Mouse (Mus musculus) CD4-positive, CD25-positive, alpha-beta regulatory T cell, adult 2 months (primary cell): ENCODE measurements around the gene Supt4a.

ENCODE experiments used
- DNase-seq: peaks from one replicate; pipeline ENCODE4 v3.0.0-alpha.2; 2012; ENCODE audit warnings: low read depth, low spot score

Gene Supt4a

DNA sequence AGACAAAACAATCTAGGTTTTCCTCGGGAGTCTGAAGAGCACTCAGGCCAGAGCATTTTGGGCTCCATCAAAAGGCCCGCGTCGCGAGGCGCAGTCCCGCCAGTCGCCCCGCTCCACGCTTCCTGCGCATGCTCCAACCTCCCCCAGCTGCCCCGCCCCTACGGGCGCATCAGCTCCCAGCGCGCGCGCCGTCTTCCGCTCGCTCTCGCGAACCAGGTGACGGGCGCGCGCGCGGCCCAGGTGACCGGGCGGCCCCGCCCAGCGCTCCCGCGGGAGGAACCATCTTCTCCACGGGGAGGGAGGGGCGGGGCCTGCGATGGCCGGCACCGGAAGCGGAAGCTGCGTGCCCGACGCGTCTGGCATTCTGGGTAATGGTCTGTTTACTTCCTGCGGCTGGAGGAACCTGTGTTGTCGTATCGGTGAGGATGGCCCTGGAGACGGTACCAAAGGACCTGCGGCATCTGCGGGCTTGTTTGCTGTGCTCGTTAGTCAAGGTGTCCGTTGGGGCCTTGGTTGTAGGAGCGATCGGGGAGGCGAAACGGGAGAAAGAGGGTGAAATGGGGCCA, at the start of gene Supt4a:
Gene Supt4a (plus strand): TSS at position 378 of the 566 bp plus-strand sequence.
- DNase-seq: peak; percentile 99

- DNase-seq: no peak
These were observed 48.7 kb upstream of the Supt4a start for GRCm38 (mm10) chr11:87688478-87689203.

DNA sequence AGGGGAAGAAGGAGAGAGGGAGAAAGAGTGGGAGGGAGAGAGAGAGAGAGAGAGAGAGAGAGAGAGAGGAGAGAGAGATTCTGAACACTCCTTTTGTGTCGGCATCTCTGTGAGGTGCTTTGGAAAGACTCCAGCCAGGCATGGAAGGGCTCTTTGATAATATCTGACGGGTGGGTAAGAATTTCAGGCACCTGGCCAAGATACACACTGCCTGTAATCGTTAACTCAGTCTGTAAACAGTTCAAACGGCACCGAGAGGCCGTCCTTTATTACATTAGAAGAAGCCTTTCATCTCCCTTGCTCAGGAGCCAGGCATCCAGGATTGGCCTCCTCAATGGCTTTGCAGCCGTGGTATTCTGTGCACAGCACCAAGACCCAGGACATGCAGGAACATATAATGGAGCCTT, 47.9 kb upstream of the Supt4a start:
- no peak for DNase-seq

GRCm38 (mm10) chr11:87690054-87690740, 47.2 kb upstream of the Supt4a start:
- peak; percentile 38 for DNase-seq

- DNase-seq: no peak
These were observed 40.1 kb upstream of the Supt4a start for GRCm38 (mm10) chr11:87697131-87697682.

GRCm38 (mm10) chr11:87698126-87698525, 39.2 kb upstream of the Supt4a start:
- DNase-seq: no peak

- DNase-seq: no peak
These were observed 36.2 kb upstream of the Supt4a start for GRCm38 (mm10) chr11:87701108-87701507.

DNA sequence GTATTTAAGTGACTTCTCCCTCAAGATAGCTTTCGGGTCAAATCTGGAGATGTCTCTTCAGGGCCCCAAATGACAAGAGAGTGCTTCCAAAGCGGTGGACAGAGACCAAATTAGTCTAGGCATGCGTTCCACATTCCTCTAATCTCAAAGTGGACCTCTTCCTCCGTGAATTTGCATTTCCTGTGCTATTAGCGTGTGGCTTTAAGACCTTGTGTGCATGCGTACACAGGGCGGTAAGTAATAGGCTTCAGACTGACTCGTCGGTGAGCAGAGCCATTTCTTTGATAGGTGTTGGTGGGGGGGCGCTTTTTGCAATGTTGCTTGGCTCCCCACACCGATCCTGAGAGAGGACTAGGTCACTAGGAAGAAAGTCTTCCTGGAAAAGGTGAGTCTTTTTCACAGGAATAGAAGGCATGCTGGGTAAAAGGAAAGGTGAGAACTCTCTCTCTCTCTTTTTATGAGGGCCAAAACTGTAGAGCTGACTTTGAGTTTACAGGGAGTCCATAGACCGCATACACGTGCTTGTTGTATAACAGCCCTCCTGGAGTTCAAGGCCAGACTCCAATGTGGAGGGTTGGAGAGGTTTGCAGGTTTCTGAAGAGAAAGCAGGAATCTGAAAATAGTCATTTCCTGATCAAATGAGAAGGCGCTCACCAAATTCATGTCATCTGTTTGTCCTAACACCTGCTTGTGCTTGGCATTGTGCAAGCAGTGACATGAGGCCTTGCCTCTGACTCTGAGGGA, 35.3 kb upstream of the Supt4a start:
- DNase-seq: no peak

DNA sequence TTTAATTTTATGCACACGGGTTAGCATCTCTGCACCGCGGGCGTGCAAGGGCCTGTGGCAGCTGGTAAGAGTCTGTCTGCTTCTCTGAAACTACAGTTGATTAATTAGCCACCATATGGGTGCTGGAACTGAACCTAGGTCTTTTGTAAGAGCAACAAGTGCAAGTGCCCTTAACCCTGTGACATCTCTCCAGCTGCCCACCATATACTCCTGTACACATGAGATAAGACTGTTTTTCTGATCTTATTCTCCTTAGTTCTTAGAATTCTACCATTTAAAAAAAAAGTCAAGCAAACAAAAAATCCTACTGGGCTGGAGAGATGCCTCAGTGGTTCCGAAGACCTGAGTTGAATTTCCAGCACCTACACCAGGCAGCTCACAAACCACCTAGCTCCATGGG, 33.7 kb upstream of the Supt4a start:
- DNase-seq: no peak

DNA sequence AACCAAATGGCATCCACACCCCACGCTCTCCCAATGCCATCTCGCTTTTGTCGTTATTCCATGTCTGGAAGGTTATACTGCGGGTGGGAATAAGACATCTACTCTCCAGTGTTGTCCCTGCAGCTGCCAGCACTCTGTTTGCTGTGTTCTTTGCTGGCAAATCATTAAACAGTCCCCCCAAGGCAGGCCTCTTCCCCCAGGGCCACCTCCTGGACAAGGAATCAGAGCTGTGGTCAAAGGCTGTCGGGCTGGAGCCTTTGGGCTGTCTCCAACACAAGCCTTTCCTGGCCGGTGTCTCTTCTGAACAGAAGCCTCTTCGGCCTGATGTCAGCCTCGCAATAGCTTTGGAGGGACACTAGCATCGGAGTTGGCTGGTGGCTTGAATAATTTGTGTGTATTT, 33.1 kb upstream of the Supt4a start:
- no peak for DNase-seq

DNA sequence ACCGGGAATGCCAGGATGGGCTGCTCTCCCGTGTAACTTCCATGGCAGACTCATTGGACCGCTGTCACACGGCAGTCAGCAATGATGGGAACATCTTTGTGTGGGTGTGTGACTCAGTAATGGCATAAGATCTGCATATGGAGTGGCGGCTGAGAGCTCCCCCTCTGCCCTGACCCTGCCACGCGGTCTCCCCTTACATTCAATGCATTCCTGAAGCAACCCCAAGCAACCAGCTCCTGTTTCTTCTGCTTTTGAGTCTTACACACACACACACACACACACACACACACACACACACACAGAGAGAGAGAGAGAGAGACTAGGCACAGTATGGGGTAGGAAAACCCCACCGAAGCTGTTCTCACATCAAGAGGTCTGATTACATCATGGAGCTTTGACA, 29.8 kb upstream of the Supt4a start:
- no peak for DNase-seq

GRCm38 (mm10) chr11:87708979-87709378, 28.4 kb upstream of the Supt4a start:
- DNase-seq: no peak

DNA sequence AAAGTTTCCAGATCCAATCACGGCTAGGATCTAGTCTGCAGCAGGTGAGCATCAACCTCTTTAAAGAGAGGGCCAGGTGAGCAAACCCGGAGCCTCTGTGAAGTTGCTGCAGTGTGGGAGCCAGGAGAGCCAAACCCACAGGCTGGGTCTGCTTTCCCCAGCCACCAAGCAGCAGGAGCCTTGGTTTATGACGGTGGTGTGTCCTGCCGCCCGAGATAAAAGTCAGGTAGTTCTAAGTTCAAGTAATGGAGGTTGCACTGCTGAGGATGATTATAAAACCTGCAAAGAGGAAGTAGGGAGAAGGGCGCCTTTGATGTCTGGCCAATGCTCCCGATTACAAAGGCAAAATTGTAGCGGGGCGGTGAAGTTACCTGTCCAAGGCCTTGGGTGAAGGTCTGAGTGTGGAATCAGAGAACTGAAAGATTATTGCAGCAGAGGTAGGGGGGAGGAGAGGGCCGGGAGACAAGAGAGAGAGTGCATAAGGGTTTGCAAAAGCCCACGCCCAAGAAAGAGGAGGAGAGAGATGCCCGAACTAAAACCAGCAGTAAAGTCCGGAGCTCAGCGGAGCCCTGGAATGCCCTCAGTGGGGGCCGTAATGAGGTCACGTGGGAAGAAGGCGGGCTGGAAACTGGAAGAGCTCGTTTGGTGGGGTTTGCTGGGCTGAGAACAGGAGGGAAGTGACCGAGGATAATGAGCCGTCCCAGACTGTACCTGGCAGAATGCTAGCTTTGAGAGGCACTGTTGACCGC, 27.7 kb upstream of the Supt4a start:
- DNase-seq: no peak

DNA sequence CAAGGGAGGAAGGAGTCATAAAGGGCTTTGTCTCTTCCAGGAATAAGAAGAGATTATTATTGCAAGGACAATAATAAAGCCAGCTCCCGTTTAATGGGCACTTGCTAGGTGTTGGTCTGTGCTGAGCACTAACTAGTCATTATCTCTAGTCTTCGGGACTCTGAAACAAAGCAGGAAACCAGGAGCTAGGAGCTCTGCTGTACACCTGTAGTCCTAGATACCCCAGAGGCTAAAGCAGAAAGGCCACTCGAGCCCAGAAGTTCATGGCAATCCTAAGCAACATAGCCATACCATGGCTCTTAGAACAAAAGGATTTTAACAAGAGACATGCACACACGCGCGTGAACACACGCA, 27.1 kb upstream of the Supt4a start:
- no peak for DNase-seq

- DNase-seq: no peak
These were observed 25.2 kb upstream of the Supt4a start for GRCm38 (mm10) chr11:87712188-87712587.

GRCm38 (mm10) chr11:87715999-87716398, 21.4 kb upstream of the Supt4a start:
- DNase-seq: no peak

DNA sequence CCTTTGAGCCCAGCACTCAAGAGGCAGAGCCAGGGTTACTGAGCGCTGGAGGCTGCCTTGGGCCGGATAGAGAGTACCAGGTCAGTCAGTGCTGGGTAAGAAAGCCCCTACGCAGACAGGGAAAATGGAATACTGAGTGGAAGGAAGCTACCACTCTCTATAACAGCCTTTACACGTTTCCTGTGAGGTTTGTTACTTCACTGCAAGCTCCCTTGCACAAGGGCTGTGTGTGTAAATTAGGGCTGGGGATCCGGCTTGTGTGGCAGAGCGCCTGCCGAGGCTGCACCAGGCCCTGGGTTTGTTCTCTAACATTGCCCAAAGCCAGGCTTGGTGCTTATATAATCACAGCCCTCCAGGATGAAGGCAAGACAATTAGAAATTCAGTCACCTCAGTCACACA, 17.8 kb upstream of the Supt4a start:
- peak; percentile 48 for DNase-seq

DNA sequence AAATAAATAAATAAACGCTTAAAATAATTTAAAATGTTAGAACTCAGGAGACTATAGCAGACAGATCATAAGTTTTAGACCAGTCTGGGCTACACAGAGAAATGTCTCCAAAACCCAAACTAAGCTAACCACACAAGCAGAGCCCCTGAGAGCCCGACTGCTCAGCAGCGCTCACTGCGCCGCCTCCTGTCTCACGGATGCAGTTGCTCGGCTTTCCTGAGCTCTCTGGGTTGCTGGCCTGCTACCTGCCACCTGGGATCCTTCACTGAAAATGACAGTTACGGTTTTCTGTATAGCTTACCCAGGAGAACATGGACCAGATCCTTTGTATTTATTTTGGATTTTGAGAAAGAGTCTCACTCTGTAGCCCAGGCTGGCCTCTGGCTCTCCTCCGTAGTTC, 17.0 kb upstream of the Supt4a start:
- DNase-seq: peak; percentile 88

GRCm38 (mm10) chr11:87720839-87721238, 16.5 kb upstream of the Supt4a start:
- peak; percentile 88 for DNase-seq

GRCm38 (mm10) chr11:87722168-87722567, 15.2 kb upstream of the Supt4a start:
- DNase-seq: no peak

GRCm38 (mm10) chr11:87722891-87723290, 14.5 kb upstream of the Supt4a start:
- no peak for DNase-seq
